Mouse (Mus musculus): ENCODE results near the gene Zcchc7.

DNA sequence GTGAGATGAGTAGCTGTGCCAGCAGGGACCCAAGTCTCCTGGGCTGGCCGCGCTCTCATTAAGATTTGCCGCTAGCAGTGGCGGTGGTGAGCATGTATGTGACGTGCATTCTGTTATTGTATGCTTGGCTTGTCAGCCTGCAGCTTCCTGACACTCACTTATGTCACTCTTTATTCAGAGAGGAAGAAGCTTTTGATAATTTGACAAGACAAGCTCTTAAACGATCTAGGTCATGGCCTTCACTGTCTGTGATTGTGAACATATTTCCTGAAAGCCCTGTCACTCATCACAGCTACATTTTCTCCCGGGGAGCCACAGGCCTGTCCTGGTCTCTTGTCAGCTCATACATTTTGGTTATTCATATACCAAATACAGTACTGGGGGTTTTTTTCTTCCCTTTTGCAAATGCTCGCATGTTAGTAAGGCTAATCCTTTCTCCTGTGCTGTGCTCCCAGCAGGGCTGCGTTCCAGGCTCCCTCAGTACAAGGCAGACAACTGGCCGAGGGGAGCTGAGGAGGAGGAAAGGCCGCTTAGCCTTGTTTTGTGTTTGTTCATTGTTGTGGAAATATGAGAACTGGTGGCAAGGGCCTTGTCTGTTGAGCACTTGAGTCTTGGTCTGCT, 150.1 kb downstream of the Zcchc7 start:
- TF ChIP-seq CTCF (IDR thresholded peaks at IDR 0.05; ENCODE audit: insufficient read depth, low read length) (no peak), POLR2A (IDR thresholded peaks at IDR 0.05; ENCODE audit: borderline replicate concordance, extremely low read depth, low read depth, low read length) (no peak)

Measured in lung, adult 2 months (tissue).